Mouse (Mus musculus): ENCODE measurements around the gene Dnah6.

DNA sequence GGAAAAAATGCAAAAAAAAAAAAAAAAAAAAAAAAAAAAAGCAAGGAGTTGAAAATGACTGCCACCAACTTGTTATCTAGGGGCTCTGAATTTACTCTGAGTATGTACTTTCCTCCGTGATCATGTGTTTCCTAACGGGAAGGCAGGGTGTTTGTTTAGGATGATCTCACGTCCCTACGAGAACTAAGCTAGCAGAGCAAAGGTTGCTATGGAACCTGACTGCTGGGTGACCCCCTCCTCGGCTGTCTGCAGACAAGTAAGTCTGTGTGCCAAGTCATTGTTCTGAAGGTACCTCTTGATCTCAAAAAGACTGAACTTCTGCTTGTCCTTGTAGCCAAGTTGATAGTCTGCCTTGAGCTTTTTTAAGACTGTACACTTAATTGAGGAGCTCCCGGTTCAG is 150.8 kb downstream of the Dnah6 start:
- TF ChIP-seq CTCF (IDR thresholded peaks at IDR 0.05) (no peak), EP300 (IDR thresholded peaks at IDR 0.05) (peak; percentile 82)

Measured in lung, postnatal 0 days (tissue).